Mouse (Mus musculus) heart, postnatal 4 days (tissue): ENCODE results near the gene Ice1. TPM values are rescaled to one million over a fixed set of nuclear protein-coding genes. Genes with fewer than 3 reads are reported as not detected.

Experiments
- DNase-seq: peaks from one replicate; pipeline ENCODE4 v3.0.0; 2021
- total RNA-seq, 2 experiments: library from RNA; stranded (reverse); gene quantifications; 2 replicates each; pipeline ENCODE4 v1.2.3; 2021

Gene Ice1
- total RNA-seq, 2 experiments from 2014 or later, result 35.8 to 36.4 TPM

GRCm38 (mm10) chr13:70637662-70638291 is 343 bp upstream of the Ice1 start:
- peak; percentile 95 for DNase-seq

GRCm38 (mm10) chr13:70636706-70637105 is 728 bp downstream of the Ice1 start:
- no peak for DNase-seq

DNA sequence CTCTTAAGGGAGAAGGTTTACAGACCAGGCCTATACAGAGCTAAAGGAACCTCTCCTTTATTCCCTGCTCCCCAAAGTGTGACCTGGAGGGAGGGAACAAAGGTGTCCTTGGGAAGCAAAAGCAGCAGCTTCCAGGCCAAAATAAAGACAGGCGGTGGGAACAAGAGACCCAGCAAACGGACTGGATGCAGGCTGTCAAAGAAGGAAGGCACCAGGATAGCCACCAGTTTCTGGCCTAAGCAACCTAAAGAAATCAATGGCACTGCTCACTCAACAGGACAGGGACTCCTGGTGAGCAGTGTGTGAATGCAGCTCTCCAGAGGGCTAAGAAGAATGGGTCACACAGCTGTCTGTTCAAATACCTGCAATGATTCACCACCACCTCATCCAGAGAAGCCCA is 1.8 kb downstream of the Ice1 start:
- no peak for DNase-seq

GRCm38 (mm10) chr13:70626416-70626815 is 11.0 kb downstream of the Ice1 start:
- no peak for DNase-seq

- DNase-seq, result no peak
These were observed 11.8 kb downstream of the Ice1 start for GRCm38 (mm10) chr13:70625665-70626064.

GRCm38 (mm10) chr13:70624445-70624844 is 13.0 kb downstream of the Ice1 start:
- DNase-seq, result no peak

DNA sequence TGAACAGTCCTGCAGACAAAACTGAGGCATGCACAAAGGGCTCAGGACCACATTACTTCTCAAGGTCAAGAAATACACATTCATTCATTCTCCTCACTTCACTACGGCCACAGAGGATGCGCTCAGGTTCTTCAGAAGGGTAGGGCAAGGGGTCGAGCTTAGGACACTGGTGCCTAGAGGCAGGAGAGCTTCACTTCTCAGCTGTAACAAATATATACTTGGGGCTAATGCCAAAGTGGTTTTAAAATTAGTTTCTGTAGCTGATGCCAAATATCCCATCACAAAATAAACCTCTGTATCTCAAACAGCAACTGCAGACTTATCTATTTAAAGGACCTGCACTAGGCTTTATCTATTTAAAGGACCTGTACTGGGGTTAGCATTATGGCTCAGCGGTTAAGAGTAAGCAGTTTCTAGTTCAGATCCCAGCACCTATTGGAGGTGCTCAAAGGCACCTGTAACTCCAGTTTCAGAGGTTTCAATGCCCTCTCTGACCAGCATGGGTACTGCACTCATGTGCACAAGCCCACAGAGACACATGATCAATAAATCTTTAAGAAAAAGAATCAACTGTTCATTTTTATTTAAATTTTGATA is 14.9 kb downstream of the Ice1 start:
- DNase-seq, result no peak

- no peak for DNase-seq
These were observed 15.9 kb downstream of the Ice1 start for GRCm38 (mm10) chr13:70621509-70621908.

GRCm38 (mm10) chr13:70612837-70613236 is 24.6 kb downstream of the Ice1 start:
- no peak for DNase-seq

DNA sequence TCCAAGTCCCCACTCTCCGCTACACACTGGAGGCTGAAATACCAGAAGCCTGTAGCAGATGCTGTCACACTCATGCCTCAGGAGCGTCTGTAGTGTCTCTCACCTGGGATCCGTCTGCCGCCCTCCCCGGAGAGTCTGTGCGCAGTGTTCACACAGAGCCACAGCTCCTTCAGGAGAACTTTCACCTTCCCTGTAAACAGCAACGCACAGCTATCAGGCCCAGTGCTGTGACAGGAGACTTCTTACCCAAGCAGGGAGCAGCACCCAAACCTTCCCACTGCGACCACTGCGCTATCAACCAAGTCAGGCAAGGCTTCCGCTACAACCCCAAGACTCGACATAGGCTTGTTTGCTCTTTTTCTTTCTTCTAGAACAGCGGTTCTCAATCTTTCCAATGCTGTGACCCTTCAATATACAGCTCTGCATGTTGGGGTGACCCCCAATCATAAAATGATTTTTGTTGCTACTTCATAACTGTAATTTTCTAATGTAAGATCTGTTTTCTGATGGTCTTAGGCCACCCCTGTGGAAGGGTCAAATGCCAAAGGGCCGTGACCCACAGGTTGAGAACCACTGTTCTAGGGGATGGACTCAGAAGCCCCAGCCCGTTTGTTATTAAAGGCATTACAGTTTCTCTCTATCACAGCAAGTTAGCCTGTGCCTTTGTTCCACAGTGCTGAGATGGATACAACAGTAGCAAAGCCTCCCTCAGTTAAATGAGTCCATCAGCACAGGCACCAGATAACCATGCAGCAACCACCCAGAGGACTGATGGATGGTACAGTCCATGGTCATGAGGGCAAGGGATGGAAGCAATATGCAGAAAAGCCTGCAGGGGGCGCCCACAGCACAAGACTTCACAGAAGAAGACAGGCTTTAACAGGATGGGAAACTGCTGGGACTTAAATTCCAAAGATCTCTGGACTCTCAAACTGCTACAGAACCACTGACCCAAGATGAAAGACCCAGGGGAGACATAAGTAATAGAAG is 26.7 kb downstream of the Ice1 start:
- peak; percentile 76 for DNase-seq

GRCm38 (mm10) chr13:70609632-70610031 is 27.8 kb downstream of the Ice1 start:
- no peak for DNase-seq

DNA sequence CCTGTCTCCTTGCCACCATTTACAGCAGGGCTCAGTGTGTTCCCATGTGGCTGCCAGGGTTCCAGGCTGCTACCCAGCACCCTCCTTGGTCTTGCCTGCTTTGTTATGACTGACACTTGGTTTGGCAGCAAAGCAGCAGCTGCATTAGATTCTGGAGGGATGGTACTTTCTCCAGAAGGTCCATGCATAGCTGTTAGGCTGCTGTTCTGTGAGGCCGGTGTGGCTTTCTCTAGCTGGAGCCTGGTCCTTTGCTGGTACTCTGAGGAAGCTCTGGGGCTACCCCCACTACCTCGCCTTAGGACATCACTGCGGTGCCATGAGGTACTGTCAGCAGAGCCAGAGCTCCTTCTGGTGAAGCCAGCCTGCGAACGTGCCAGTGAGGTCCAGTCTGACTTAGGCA is 32.1 kb downstream of the Ice1 start:
- no peak for DNase-seq

DNA sequence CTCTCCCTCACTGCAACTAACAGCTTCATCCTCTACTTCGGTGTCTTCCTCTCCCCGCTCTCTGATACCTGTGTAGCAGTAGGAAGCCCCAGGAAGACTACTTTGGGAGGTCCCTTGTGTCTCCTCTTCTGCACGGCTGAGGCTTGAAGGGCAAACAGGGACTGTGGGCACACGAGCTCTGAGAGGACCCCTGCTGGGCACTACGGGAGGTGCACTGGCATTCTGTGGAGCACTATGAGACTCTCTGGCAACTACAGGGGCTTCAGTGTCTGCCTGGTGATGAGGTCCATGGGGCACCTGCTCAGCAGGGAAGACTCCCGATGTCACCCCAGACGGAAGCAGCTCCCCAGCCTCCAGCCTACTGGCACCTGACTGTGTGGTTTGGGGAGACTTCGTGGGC is 32.7 kb downstream of the Ice1 start:
- DNase-seq, result peak; percentile 14

- DNase-seq, result no peak
These were observed 35.9 kb downstream of the Ice1 start for GRCm38 (mm10) chr13:70601566-70601965.

DNA sequence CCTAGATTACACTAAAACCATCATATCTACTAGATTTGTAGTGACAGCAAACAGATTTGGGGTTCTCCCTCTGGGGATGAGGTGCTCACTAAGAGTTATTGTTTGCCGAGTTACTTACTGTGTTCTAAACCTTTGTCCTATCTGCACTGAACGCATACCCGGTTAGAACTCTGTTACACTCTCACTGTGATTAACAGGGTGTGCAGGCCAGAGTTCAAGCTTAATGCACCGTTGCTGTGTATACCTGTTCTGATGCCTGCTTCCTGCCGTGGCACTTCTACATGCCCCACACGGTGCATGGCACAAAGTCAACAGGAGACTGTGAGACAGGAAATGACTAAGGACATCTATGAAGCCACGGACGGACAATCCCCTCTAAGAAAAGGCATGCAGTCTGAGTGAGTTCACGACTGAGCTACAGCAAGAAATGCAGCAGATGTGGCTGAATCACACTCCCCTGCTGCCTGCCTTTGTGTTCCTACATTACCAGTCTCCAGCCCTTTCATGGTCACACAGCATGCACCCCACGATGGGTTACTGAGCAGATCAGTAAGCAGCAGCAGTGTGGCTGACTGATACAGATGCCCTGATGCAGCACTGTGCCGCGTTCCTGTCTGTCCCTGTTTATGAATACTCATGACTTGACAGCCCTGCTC is 37.3 kb downstream of the Ice1 start:
- DNase-seq, result no peak

DNA sequence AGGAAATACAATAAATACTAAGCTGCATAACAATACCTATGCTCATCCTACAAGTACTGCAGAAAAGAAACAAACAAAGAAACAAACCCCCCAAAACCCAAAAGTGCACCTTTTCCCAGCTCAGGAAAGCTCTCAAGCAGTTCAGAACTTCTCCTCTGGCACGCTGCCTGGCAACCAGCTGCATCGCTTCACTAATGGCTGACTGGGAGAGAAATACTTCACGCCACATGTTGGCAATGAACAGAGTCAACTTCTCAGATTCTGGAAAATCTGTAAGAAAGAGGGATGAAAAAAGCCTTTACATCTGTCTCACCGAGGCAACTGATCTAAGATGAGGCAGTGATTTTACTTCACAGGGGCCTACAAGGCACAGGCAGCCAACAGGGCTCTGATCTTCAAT is 38.5 kb downstream of the Ice1 start:
- DNase-seq, result peak; percentile 66

DNA sequence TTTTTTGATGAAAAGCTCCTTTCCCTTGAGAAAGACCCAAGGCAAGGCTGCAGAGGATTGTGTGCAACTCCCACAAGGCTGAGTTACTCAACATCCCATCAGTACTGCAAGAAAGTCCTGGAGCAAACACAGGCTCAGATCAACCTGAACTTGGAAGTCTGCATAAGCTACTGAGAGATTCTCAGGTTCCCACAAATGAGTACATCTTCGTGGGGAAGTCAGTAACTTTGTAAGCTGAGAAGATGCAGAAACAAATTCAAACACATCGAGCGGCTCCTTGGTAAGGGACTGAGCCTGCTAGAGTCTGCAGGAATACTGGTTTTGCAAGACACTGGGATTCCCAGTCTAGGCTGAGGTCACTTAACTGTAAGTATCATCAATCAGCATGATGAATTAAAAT is 40.5 kb downstream of the Ice1 start:
- DNase-seq, result no peak

DNA sequence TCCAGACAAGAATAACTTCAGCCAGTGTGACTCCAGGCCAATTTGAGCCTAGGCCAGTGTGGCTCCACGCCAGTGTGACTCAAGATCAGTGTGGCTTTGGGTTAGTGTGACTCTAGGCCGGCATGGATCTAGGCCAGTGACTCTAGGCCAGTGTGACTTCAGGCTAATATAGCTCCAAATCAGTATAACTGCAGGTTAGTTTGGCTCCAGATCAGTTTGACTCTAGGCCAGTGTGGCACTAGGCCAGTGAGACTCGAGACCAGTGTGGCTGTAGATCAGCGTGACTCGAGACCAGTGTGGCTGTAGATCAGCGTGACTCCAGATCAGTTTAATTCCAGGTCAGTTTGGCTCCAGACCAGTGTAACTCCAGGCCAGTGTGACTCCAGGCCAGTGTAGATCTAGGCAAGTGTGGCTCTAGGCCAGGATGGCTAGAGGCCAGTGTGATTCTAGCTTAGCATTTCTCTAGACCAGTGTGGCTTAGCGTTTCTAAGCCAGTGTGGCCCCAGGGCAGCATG is 47.1 kb downstream of the Ice1 start:
- DNase-seq, result peak; percentile 85

DNA sequence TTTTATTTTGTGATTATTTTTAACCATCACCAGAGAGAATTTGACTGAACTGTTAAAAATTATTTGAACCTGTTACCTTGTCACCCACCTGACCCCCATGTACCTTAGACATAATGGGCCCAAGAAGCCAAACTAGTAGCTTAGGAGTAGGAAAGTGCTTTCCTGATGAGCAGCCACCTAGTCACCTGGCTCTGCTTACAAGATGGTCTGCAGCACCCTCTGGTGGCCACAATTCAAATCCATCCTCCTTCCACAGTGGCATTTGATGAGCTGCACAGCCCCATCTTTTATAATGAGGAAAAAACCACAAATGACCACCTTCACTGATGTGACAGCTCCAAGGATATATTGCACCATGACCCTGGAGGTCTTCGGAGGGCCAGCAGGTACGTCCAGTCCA is 50.5 kb downstream of the Ice1 start:
- peak; percentile 61 for DNase-seq

GRCm38 (mm10) chr13:70582517-70582916 is 54.9 kb downstream of the Ice1 start:
- DNase-seq, result peak; percentile 43

GRCm38 (mm10) chr13:70581509-70581908 is 55.9 kb downstream of the Ice1 start:
- no peak for DNase-seq

- no peak for DNase-seq
These were observed 63.2 kb downstream of the Ice1 start for GRCm38 (mm10) chr13:70574216-70574615.

GRCm38 (mm10) chr13:70567889-70568288 is 69.5 kb downstream of the Ice1 start:
- no peak for DNase-seq
